Mouse (Mus musculus): Measurements from ENCODE around the gene Mt2.

DNA sequence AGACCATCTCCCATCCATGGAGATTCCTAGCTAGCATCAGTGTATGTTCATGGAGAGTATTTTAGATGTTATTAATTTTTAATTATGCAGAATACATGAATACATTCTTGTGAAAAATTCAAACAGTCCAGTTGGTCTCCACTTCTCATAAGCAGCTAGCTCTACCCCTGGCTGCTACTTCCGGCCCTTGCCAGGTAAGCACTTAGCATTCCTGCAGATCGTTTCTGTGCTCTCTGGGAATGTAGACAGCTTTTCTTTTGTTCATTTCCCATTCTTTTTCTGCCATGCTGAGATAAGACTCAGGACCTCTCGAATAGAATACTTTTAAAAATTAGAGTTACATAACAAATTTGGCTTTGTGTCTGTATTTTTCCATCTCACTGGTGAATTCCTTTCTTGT, 31.6 kb downstream of the Mt2 start:
- TF ChIP-seq CTCF (IDR thresholded peaks at IDR 0.05) (no peak), EP300 (IDR thresholded peaks at IDR 0.05) (no peak)

All from lung, postnatal 0 days (tissue).